Mouse (Mus musculus) 3134 (cell line): ENCODE data around the gene Pip5k1c.

Source experiments
- DNase-seq: peaks from one replicate; pipeline ENCODE4 v3.0.0-alpha.2; 2011; ENCODE audit warnings: low spot score; ENCODE audit not compliant: insufficient read length; ENCODE audit errors: extremely low read depth

The Pip5k1c gene

GRCm38 (mm10) chr10:81321436-81321835 lies 28.7 kb downstream of the Pip5k1c start:
- no peak for DNase-seq

GRCm38 (mm10) chr10:81322444-81322843 lies 29.7 kb downstream of the Pip5k1c start:
- no peak for DNase-seq

- no peak for DNase-seq
Observed at GRCm38 (mm10) chr10:81323141-81323775, 30.5 kb downstream of the Pip5k1c start.

- DNase-seq: no peak
Observed at GRCm38 (mm10) chr10:81323791-81324530, 31.2 kb downstream of the Pip5k1c start.

GRCm38 (mm10) chr10:81325176-81325575 lies 32.4 kb downstream of the Pip5k1c start:
- DNase-seq: no peak

- no peak for DNase-seq
Observed at GRCm38 (mm10) chr10:81325781-81326180, 33.0 kb downstream of the Pip5k1c start.

- no peak for DNase-seq
Observed at GRCm38 (mm10) chr10:81326858-81327257, 34.1 kb downstream of the Pip5k1c start.

- no peak for DNase-seq
Observed at GRCm38 (mm10) chr10:81327959-81328358, 35.2 kb downstream of the Pip5k1c start.

- DNase-seq: no peak
Observed at GRCm38 (mm10) chr10:81328386-81328785, 35.6 kb downstream of the Pip5k1c start, which contains the start of gene Tbxa2r. Tbxa2r (plus strand) TSS chr10:81328731.

GRCm38 (mm10) chr10:81329194-81329975 lies 36.6 kb downstream of the Pip5k1c start:
- DNase-seq: peak; percentile 58

- DNase-seq: peak; percentile 66
Observed at GRCm38 (mm10) chr10:81330007-81330406, 37.2 kb downstream of the Pip5k1c start.

GRCm38 (mm10) chr10:81332277-81332676 lies 39.5 kb downstream of the Pip5k1c start:
- no peak for DNase-seq

GRCm38 (mm10) chr10:81334324-81334723 lies 41.6 kb downstream of the Pip5k1c start:
- no peak for DNase-seq

- DNase-seq: no peak
Observed at GRCm38 (mm10) chr10:81335393-81336340, 42.9 kb downstream of the Pip5k1c start.

GRCm38 (mm10) chr10:81336558-81336957 lies 43.8 kb downstream of the Pip5k1c start:
- DNase-seq: no peak

- no peak for DNase-seq
Observed at GRCm38 (mm10) chr10:81340551-81341332, 48.0 kb downstream of the Pip5k1c start.

- DNase-seq: peak; percentile 60
Observed at GRCm38 (mm10) chr10:81341333-81341949, 48.7 kb downstream of the Pip5k1c start.

- no peak for DNase-seq
Observed at GRCm38 (mm10) chr10:81342686-81343505, 50.1 kb downstream of the Pip5k1c start, which contains the start of gene Gipc3. Gipc3 (minus strand) TSS chr10:81343266.
